Mouse (Mus musculus) kidney, embryonic 14.5 days (tissue): ENCODE measurements around the gene Dhrs3. TPM values are rescaled to one million over a fixed set of nuclear protein-coding genes. Genes with fewer than 3 reads are reported as not detected.

Experiments
- ATAC-seq: fragments of 200-750 bp; cut with Nextera tagmentation; 2 replicates; pipeline ENCODE4 v1.8.0; 2017; ENCODE audit warnings: moderate number of reproducible peaks, mild to moderate bottlenecking, moderate TSS enrichment, moderate library complexity; ENCODE audit not compliant: low FRiP score, low TSS enrichment
- H3K27ac ChIP-seq: fragments of 300-500 bp; sonication (generic); 2 replicates; pipeline ENCODE4 v1.5.1; 2014; ENCODE audit warnings: low read depth, mild to moderate bottlenecking, low read length, moderate library complexity, mixed read lengths
- H3K27me3 ChIP-seq: fragments of 300-500 bp; sonication (generic); 2 replicates; pipeline ENCODE4 v1.6.1; 2014; ENCODE audit warnings: mild to moderate bottlenecking, low read length; ENCODE audit not compliant: control insufficient read depth, insufficient read depth
- H3K36me3 ChIP-seq: fragments of 300-500 bp; sonication (generic); 2 replicates; pipeline ENCODE4 v1.6.1; 2014; ENCODE audit warnings: low read length, mixed read lengths; ENCODE audit not compliant: control insufficient read depth, insufficient read depth
- H3K4me1 ChIP-seq: fragments of 300-500 bp; sonication (generic); 2 replicates; pipeline ENCODE4 v1.6.1; 2014; ENCODE audit warnings: low read length, mixed read lengths; ENCODE audit not compliant: control insufficient read depth, insufficient read depth
- H3K4me2 ChIP-seq: fragments of 300-500 bp; sonication (generic); replicated peaks from 2 replicates; pipeline ENCODE4 v1.6.1; 2014; ENCODE audit warnings: low read depth, mild to moderate bottlenecking, low read length
- H3K4me3 ChIP-seq: fragments of 300-500 bp; sonication (generic); 2 replicates; pipeline ENCODE4 v1.5.1; 2014; ENCODE audit warnings: mild to moderate bottlenecking, low read length
- H3K9ac ChIP-seq: fragments of 300-500 bp; sonication (generic); 2 replicates; pipeline ENCODE4 v1.6.1; 2014; ENCODE audit warnings: low read depth, mild to moderate bottlenecking, low read length, moderate library complexity
- H3K9me3 ChIP-seq: fragments of 300-500 bp; sonication (generic); 2 replicates; pipeline ENCODE4 v1.6.1; 2016; ENCODE audit warnings: low read length; ENCODE audit not compliant: control insufficient read depth
- WGBS: fragments of 180-500 bp; shearing (Covaris S2); extraction: QIAGEN DNeasy Blood & Tissue Kit; methylation state at CpG from one replicate; pipeline ENCODE4 v1.1.7; 2014; 5-methylcytosine and 5-hydroxymethylcytosine counted together
- polyA plus RNA-seq: library from polyadenylated mRNA; unstranded; fragments of >200 nt; fragmentation: Nextera tagmentation; extraction: Ambion mirVana; gene quantifications from 2 replicates; pipeline ENCODE4 v1.2.1, GENCODE M21; 2014

The Dhrs3 gene
- polyA plus RNA-seq, 1 experiment from 2014 or later: 226 TPM

DNA sequence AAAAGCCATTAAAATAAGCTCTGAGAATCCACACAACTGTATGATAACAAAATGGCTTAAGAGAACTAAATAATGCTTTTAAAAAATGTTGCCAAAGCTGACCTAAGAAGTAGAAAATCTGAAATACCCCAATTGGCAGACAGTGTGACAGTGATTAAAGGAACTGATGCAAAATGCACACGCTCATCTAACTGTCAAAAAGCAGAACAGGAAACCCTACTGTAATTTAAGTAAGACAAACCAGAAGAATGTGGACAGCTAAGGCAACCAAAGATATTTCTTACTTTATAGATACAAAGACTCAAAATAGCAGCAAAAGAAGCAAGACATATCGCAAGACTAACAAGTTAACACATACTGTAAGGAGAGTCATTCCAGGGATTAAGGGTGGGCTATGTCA lies 78.4 kb downstream of the Dhrs3 start:
- H3K9ac ChIP-seq: no peak overlapping the region
- no peaks in the 10 kb centered on the region; the same call in 1 of the 2 replicates for H3K36me3 ChIP-seq
- H3K4me1 ChIP-seq: peaks cover 8% of the 10 kb centered on the region; the same call in 1 of the 2 replicates
- 83% methylated on average over 2 of the region's 2 CpGs for WGBS
- no peak overlapping the region for H3K4me3 ChIP-seq
- no peaks in the 10 kb centered on the region for H3K9me3 ChIP-seq
- no peak overlapping the region for H3K27ac ChIP-seq
- H3K4me2 ChIP-seq: no peak overlapping the region
- H3K27me3 ChIP-seq: no peaks in the 10 kb centered on the region
- ATAC-seq: no peak

DNA sequence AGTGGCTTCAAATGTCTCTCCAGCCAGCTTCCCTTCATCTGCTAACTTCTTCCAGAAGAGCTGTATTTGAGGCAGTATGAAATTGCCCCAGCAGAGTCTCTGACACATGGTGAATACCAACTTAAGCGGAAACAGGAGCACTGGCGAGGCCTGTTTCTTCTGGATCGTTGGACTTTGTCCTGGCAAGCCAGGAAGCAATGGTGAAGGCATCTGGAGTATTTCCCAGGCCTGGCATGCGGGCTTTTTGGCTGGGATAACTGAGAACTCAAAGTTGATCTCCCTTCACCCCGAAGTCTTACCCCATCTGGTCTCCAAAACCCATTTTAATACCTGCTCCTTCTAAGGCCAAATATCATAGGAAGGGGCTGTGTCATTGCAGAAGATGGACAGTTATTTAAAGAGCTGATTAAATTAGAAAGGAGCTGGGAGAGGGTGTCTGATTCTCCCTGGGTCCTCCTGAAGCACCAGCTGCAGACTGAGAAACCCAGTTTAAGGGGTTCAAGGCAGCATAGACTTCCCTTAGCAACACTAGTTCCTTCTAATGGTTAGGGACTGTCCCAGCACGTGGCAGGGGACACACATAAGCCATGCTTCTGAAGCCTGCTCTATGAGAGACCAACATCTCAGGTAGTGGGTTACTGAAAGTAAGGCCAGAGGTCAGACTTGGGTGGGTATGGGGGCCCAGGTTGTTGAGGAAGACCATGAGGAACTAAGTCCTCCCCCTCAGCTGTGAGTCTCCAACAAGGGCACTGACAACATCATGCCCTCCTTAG lies 80.5 kb downstream of the Dhrs3 start:
- Histone ChIP-seq H3K4me3 (no peak overlapping the region), H3K4me2 (no peak overlapping the region), H3K36me3 (no peaks in the 10 kb centered on the region; the same call in 1 of the 2 replicates), H3K27ac (no peak overlapping the region), H3K4me1 (peaks cover 10% of the 10 kb centered on the region; the same call in 1 of the 2 replicates), H3K27me3 (no peaks in the 10 kb centered on the region), H3K9ac (no peak overlapping the region), H3K9me3 (no peaks in the 10 kb centered on the region)
- WGBS: 91% methylated on average over 6 of the region's 6 CpGs
- ATAC-seq: no peak

DNA sequence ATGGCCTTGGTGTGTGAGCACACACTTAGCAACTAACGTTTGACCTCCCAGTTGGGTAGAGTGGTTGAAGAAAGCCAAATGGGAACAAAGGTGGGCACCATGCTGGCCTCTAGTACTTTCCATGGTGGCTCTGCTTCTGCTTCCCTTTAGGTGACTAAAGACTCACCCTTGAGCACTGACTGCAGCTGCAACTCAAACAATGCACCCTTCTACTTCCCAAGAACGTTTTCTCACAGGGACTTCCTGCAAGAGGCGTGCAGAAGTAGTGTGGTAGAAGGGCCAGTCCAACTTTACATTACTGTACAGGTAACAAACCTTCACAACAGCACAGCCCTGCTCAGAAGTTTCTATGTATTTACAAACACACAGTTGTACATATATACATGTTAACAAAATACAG lies 81.8 kb downstream of the Dhrs3 start:
- Histone ChIP-seq H3K4me2 (no peak overlapping the region), H3K27me3 (no peaks in the 10 kb centered on the region), H3K9me3 (no peaks in the 10 kb centered on the region), H3K9ac (no peak overlapping the region), H3K4me3 (no peak overlapping the region), H3K4me1 (peaks cover 10% of the 10 kb centered on the region; the same call in 1 of the 2 replicates), H3K36me3 (no peaks in the 10 kb centered on the region; the same call in 1 of the 2 replicates), H3K27ac (no peak overlapping the region)
- no peak for ATAC-seq
- WGBS: 75% methylated on average over 3 of the region's 3 CpGs

DNA sequence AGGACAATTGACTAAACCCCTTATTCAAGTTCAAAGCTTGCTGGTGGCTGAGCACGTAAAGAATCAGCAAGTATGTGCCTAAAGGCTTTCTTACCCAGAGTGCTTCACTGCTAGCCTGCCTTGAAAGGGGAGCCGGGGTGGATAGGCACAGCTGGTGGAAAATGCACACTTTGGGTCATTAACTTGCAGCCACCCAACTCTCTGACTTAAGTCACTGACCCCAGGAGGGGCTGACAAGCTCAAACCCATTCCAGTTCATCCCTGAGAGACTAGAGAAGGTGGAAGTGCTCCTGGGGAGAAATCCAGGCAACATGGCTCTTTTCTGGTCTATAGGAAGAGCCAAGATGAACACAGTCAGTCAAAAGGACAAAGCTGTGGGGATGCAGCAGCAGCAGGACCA lies 82.9 kb downstream of the Dhrs3 start:
- no peaks in the 10 kb centered on the region for H3K27me3 ChIP-seq
- no peaks in the 10 kb centered on the region for H3K9me3 ChIP-seq
- ATAC-seq: peak; percentile 86
- H3K4me2 ChIP-seq: no peak overlapping the region
- peaks cover 10% of the 10 kb centered on the region; the same call in 1 of the 2 replicates for H3K4me1 ChIP-seq
- peak overlapping the region; percentile 34; the same call in 1 of the 2 replicates for H3K27ac ChIP-seq
- H3K36me3 ChIP-seq: no peaks in the 10 kb centered on the region; the same call in 1 of the 2 replicates
- WGBS: 30% methylated on average over 2 of the region's 2 CpGs
- H3K9ac ChIP-seq: no peak overlapping the region
- H3K4me3 ChIP-seq: no peak overlapping the region

DNA sequence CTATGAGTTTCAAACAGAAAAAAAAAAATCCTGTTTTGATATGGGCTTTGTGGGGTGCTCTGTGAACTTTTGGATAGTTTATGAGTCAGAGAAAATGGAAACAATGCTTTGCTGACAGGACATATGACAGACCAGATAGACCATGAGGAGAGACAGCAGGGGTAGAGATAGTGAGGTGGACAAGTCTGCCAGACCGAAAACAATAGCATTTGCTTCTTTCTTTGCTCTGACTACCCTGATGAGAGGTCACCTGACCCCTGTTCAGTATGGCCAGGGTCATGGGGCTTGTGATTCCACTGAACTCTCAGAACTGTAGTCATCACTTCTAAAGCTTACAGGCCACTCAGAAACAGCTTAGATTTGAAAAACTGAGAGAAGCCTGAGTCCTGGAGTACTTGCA lies 84.4 kb downstream of the Dhrs3 start:
- Histone ChIP-seq H3K27ac (no peak overlapping the region), H3K4me1 (peaks cover 14% of the 10 kb centered on the region; the same call in 1 of the 2 replicates)

More for the DNA sequence above, 84.4 kb downstream of the Dhrs3 start:
- Histone ChIP-seq H3K9me3 (no peaks in the 10 kb centered on the region), H3K27me3 (no peaks in the 10 kb centered on the region), H3K36me3 (no peaks in the 10 kb centered on the region; the same call in 1 of the 2 replicates), H3K4me3 (no peak overlapping the region), H3K9ac (no peak overlapping the region), H3K4me2 (no peak overlapping the region)
- 72% methylated on average over 1 of the region's 1 CpGs for WGBS
- no peak for ATAC-seq

Other genes starting within 250 kb of the Dhrs3 start
- gene Gm436, start 206.5 kb upstream of the Dhrs3 start, polyA plus RNA-seq: not detected in 2 replicates
- gene Gm13178, start 171.4 kb upstream of the Dhrs3 start, polyA plus RNA-seq: not detected in 2 replicates
- gene Gm438, start 106.2 kb upstream of the Dhrs3 start, polyA plus RNA-seq: not detected in 2 replicates